Mouse (Mus musculus) cortical plate, adult 2 months (tissue): ENCODE measurements around the gene Dpp7. TPM values are rescaled to one million over a fixed set of nuclear protein-coding genes. Genes with fewer than 3 reads are reported as not detected.
A peak's percentile ranks its signal among the peaks of the same experiment; 100 is the strongest.

ENCODE experiments used
- H3K27ac ChIP-seq: fragments of 200-500 bp; 2 replicates; pipeline ENCODE4 v1.5.1; 2012; ENCODE audit warnings: low read length, control low read depth, inconsistent platforms; ENCODE audit not compliant: insufficient read depth
- H3K4me1 ChIP-seq: fragments of 200-500 bp; 2 replicates; pipeline ENCODE4 v1.6.1; 2011; ENCODE audit warnings: low read length; ENCODE audit not compliant: control insufficient read depth, insufficient read depth
- H3K4me3 ChIP-seq: fragments of 200-500 bp; 2 replicates; pipeline ENCODE4 v1.5.1; 2011; ENCODE audit warnings: mild to moderate bottlenecking, low read length, control low read depth; ENCODE audit not compliant: insufficient read depth
- CTCF ChIP-seq: fragments of 200-500 bp; IDR thresholded peaks from 2 replicates; pipeline ENCODE4 v1.5.1; 2011; ENCODE audit warnings: mild to moderate bottlenecking, control low read depth, low read length; ENCODE audit not compliant: insufficient read depth; ENCODE audit errors: extremely low read depth
- POLR2A ChIP-seq: fragments of 200-500 bp; IDR thresholded peaks from 2 replicates; pipeline ENCODE4 v1.6.1; 2011; ENCODE audit warnings: mild to moderate bottlenecking, low read length, control low read depth; ENCODE audit not compliant: insufficient read depth; ENCODE audit errors: extremely low read depth
- polyA plus RNA-seq: library from polyadenylated mRNA; depleted of rRNA; stranded (reverse); fragments of >200 nt; gene quantifications from 2 replicates; pipeline ENCODE4 v1.2.3, GENCODE M21; 2012

Dpp7 gene
- polyA plus RNA-seq, 1 experiment, result 59.8 TPM

DNA sequence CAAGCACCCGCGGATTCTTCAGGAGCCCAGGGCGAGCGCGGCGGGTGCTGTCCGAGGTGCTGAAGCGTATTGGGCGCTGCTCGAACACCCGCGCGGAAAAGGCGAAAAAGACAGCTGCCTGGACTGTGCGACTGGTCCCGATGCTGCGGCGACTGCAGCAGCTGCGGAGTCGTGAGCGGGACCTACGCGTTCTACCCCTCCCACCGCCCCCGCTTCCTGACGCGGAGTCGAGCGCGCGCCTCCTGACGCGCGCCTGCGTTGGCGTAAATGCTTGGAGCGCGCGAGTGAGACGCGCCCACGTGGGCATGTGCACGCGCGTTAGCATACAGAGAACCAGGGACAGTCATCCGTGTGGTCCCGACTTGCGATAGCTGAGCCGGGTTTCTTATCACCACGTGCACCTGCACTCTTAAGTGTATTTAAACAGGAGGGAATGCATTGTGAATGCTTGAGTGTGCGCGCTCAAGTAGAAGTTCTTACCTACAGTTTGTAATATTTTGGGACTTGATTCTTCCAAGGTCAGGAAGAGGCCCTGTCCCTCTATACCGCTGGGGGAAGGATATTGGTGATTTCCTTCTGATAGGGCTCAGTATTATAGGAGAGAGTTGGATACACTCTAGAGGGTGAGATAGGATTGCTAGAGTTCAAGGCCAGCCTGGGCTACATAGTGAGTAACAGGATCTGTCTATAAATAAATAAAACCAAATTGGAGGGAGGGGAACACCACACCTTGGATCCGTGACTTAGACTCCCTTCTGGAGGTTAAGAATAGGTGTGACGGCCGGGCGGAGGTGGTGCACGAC is 37.0 kb downstream of the Dpp7 start, which contains the start of gene Grin1:
Gene Grin1 (minus strand): TSS at position 217 of the 803 bp plus-strand sequence.
- peak within 1 kb of the TSS; percentile 91 for H3K27ac ChIP-seq
- peak within 1 kb of the TSS; percentile 85 for H3K4me3 ChIP-seq
- peaks cover 3% of the 10 kb centered on the region for H3K4me1 ChIP-seq
- TF ChIP-seq CTCF (no peak), POLR2A (peak; percentile 97)

DNA sequence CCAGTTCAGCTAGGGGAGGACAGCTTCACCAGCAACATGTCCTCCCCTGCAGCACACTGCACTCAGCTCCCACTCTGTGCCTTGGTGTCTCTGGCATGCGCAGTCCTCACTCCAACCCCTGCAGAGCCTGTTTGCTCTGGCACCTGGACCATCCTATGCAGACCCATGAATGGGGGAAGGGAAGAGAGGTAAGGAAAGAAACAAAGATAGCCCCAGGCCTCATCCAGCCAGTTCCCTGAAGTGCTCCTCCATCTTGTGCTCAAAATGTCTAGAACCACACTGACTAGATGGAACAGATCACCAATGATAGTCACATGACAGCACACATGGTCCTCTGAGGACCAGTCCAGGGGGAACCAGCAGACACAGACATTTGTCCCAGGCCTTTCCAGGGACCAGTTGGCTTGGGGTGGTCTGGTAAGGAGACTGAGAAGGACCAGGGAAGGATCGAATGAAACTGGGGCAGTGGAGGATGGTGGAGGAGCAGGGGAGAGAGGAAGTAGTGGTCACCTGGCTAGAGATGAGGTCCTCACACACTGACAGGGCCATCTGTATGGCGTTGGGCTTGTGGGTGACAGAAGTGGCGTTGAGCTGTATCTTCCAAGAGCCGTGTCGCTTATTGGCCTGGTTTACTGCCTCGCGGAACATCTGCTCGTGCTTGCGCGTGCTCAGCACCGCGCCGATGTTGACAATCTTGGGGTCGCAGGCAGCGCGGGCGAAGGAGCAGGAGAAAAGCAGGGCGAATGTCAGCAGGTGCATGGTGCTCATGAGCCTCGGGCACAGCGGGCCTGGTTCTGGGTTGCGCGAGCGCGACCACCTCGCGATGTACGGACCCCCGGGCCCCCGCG is 37.8 kb downstream of the Dpp7 start:
- peak overlapping the region; percentile 91 for H3K27ac ChIP-seq
- peak overlapping the region; percentile 85 for H3K4me3 ChIP-seq
- TF ChIP-seq POLR2A, result peak; percentile 40; the same call in 1 of the 2 replicates
- TF ChIP-seq CTCF, result no peak
- peaks cover 5% of the 10 kb centered on the region for H3K4me1 ChIP-seq

GRCm38 (mm10) chr2:25311491-25311891 is 44.7 kb downstream of the Dpp7 start:
- TF ChIP-seq POLR2A, result no peak
- no peak for TF ChIP-seq CTCF
- H3K4me1 ChIP-seq, result peaks cover 10% of the 10 kb centered on the region

GRCm38 (mm10) chr2:25310969-25311368 is 45.2 kb downstream of the Dpp7 start:
- Histone ChIP-seq H3K4me1 (peaks cover 8% of the 10 kb centered on the region), H3K27ac (no peak overlapping the region), H3K4me3 (no peak overlapping the region)
- TF ChIP-seq POLR2A (no peak), CTCF (no peak)

More at GRCm38 (mm10) chr2:25311491-25311891, 44.7 kb downstream of the Dpp7 start:
- Histone ChIP-seq H3K27ac (no peak overlapping the region), H3K4me3 (no peak overlapping the region)

- no peak for TF ChIP-seq POLR2A
- no peak for TF ChIP-seq CTCF
- Histone ChIP-seq H3K27ac (no peak overlapping the region), H3K4me3 (no peak overlapping the region), H3K4me1 (peaks cover 13% of the 10 kb centered on the region)
Measured at GRCm38 (mm10) chr2:25310180-25310579, 46.0 kb downstream of the Dpp7 start.

DNA sequence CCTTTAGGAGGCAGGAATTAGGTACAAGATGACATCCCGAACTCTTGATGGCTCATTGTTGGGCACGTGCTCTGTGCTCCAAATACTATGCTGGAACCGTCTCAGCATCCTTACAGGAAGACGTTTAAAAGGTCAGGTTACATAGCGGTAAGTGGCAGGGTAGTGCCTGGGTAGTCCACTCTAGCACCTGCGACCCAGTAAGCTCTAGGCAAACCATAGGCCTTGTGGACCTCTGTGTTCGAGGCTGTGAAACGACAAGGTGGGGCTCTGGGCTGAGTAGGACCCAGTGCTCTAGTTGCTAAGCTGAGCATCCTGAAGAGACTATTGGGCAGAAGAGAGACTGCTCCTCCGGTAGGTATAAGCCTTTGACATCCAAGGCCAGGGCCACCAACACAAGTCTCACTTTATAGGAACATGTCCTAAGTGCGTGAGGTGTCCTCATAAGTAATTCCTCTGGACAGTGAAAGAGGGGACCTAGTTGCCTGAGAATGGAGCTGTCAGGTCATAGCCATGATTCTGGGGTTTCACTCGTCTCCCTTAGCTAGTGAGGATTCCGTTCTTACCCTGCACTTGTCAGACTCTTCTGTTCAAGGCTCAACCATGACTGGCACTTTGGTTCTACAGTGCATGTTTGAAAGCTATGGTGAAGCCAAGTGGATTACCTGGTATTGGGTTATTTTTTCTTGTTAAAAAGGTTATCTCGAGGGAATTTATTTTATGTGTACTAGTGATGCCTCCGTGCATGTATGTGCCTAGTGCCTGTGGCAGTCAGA is 50.4 kb downstream of the Dpp7 start:
- TF ChIP-seq CTCF (no peak), POLR2A (no peak)
- H3K4me1 ChIP-seq, result peaks cover 6% of the 10 kb centered on the region; the same call in 1 of the 2 replicates
- H3K4me3 ChIP-seq, result no peak overlapping the region; the same call in 1 of the 2 replicates
- H3K27ac ChIP-seq, result no peak overlapping the region

DNA sequence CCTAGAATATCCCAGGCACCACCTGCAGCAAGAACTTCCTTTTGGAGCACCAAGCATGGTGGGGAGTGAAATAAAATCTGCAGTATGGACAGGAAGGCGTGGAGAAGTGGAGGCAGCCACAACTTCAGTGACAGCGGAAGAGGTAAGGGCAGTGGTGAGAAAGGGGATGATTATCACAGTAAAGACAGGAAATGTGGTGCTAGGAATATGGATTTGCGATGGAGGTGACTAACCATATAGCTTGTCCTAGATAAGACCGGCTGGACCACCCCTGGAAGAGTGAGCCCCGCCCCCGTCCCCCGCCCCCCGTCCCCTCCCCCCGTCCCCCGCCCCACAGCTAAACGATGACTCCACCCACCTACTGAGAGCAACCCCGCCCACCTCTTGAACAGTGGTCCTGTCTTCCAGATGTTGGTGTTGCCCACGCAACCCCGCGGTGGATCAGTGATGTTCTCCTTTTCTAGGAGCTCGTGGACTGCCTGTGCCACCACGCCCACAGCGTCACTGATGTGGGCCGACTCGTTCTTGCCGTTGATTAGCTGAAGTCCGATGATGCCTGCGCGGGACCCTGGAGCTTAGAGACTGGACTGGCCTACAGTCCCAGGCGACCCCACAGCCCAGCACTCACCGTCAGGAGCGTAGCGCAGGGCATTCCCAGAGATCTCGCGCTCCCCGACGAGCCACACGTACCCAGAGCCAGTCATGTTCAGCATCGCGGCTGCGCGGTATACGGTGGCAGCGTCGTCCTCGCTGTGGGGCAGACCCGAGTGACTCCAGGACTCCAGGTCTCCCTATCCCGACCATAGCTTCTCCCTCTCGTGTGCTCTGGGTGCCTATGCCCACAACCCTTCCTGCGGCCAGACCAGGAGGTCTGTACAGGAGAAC is 51.3 kb downstream of the Dpp7 start:
- peak overlapping the region; percentile 10; the same call in 1 of the 2 replicates for H3K4me3 ChIP-seq
- peaks cover 6% of the 10 kb centered on the region; the same call in 1 of the 2 replicates for H3K4me1 ChIP-seq
- no peak overlapping the region for H3K27ac ChIP-seq
- TF ChIP-seq POLR2A (no peak), CTCF (no peak)

GRCm38 (mm10) chr2:25303931-25304656 is 52.1 kb downstream of the Dpp7 start:
- Histone ChIP-seq H3K4me3 (no peak overlapping the region), H3K4me1 (peaks cover 6% of the 10 kb centered on the region; the same call in 1 of the 2 replicates), H3K27ac (no peak overlapping the region)
- no peak for TF ChIP-seq CTCF
- TF ChIP-seq POLR2A, result no peak
